Mouse (Mus musculus) CH12.LX (cell line): ENCODE results near the gene Gpx1. TPM values are rescaled to one million over a fixed set of nuclear protein-coding genes. Genes with fewer than 3 reads are reported as not detected.

Source experiments
- DNase-seq: peaks from one replicate; pipeline ENCODE4 v3.0.0-alpha.2; 2013; ENCODE audit errors: extremely low read depth
- H3K27ac ChIP-seq: 2 replicates; pipeline ENCODE4 v1.5.1; 2012; ENCODE audit warnings: low read depth, mild to moderate bottlenecking, control low read depth, moderate library complexity; ENCODE audit not compliant: insufficient read depth
- H3K27me3 ChIP-seq: replicated peaks from 2 replicates; pipeline ENCODE3; 2012; ENCODE audit warnings: inconsistent platforms
- H3K36me3 ChIP-seq, 2 experiments: replicated peaks in 1 of 2; 2 replicates each; pipeline versions ENCODE3 to v1.6.1; 2012; ENCODE audit warnings: inconsistent platforms in 1 of 2, low read length in 1 of 2, mild to moderate bottlenecking in 1 of 2, mixed read lengths in 1 of 2, moderate library complexity in 1 of 2; ENCODE audit not compliant: control insufficient read depth in 1 of 2, insufficient read depth in 1 of 2
- H3K4me1 ChIP-seq, 2 experiments: 2 replicates each; pipeline ENCODE4 v1.6.1; 2012; ENCODE audit warnings: inconsistent platforms in 1 of 2, moderate library complexity in 1 of 2; ENCODE audit not compliant: insufficient read depth in 2 of 2, control insufficient read depth in 1 of 2
- H3K4me2 ChIP-seq: 2 replicates; pipeline ENCODE4 v1.6.1; 2012; ENCODE audit warnings: low read depth, mild to moderate bottlenecking, control low read depth; ENCODE audit not compliant: poor library complexity, insufficient read depth, severe bottlenecking
- H3K4me3 ChIP-seq, 3 experiments: fragments of 150-350 bp in 1 of 3; sonication (generic) in 1 of 3; replicated peaks in 1 of 3; 2 replicates each; pipeline versions ENCODE3 to v1.5.1; 2011 to 2012; ENCODE audit warnings: low read depth in 2 of 3, low read length in 2 of 3, mild to moderate bottlenecking in 2 of 3, moderate library complexity in 2 of 3, control low read depth in 1 of 3, improper control_type of control experiment in 1 of 3, inconsistent platforms in 1 of 3, mixed read lengths in 1 of 3; ENCODE audit not compliant: poor library complexity in 1 of 3
- H3K79me2 ChIP-seq: replicated peaks from 2 replicates; pipeline ENCODE4 v1.6.1; 2012; ENCODE audit warnings: mild to moderate bottlenecking, moderate library complexity; ENCODE audit not compliant: control insufficient read depth, poor library complexity, insufficient read depth, severe bottlenecking; ENCODE audit errors: extremely low read depth
- H3K9ac ChIP-seq: 2 replicates; pipeline ENCODE4 v1.6.1; 2012; ENCODE audit warnings: low read depth, mild to moderate bottlenecking, control low read depth, moderate library complexity; ENCODE audit not compliant: insufficient read depth
- H3K9me3 ChIP-seq: replicated peaks from 2 replicates; pipeline ENCODE3; 2012; ENCODE audit warnings: low read length, inconsistent platforms, mixed read lengths
- BHLHE40 ChIP-seq: IDR thresholded peaks from 2 replicates; pipeline ENCODE4 v1.6.1; 2011; ENCODE audit warnings: mild to moderate bottlenecking, low read depth, low read length, improper control_type of control experiment
- CHD1 ChIP-seq: IDR thresholded peaks from 2 replicates; pipeline ENCODE4 v1.6.1; 2012; ENCODE audit warnings: low read depth, low read length, improper control_type of control experiment, inconsistent platforms
- CHD2 ChIP-seq: IDR thresholded peaks from 2 replicates; pipeline ENCODE4 v1.6.1; 2011; ENCODE audit warnings: low read length, improper control_type of control experiment
- CTCF ChIP-seq, 2 experiments: IDR thresholded peaks in 1 of 2; conservative IDR thresholded peaks in 1 of 2; 2 replicates each; pipeline ENCODE4 v1.5.1; 2011 to 2012; ENCODE audit warnings: low read depth in 2 of 2, low read length in 2 of 2, improper control_type of control experiment in 1 of 2, inconsistent platforms in 1 of 2, mild to moderate bottlenecking in 1 of 2, moderate library complexity in 1 of 2
- E2F4 ChIP-seq: IDR thresholded peaks from 2 replicates; pipeline ENCODE4 v1.6.1; 2011; ENCODE audit warnings: low read depth, low read length, improper control_type of control experiment; ENCODE audit not compliant: insufficient replicate concordance
- ELF1 ChIP-seq: IDR thresholded peaks from 2 replicates; pipeline ENCODE4 v1.6.1; 2014; ENCODE audit warnings: low read depth, mild to moderate bottlenecking, inconsistent platforms, low read length, improper control_type of control experiment
- EP300 ChIP-seq: IDR thresholded peaks from 2 replicates; pipeline ENCODE4 v1.6.1; 2011; ENCODE audit warnings: low read length, improper control_type of control experiment
- ETS1 ChIP-seq: conservative IDR thresholded peaks from 2 replicates; pipeline ENCODE4 v1.6.1; 2012; ENCODE audit warnings: low read depth, mild to moderate bottlenecking, inconsistent platforms, low read length, improper control_type of control experiment, moderate library complexity
- GABPA ChIP-seq: IDR thresholded peaks from 2 replicates; pipeline ENCODE4 v1.6.1; 2012; ENCODE audit warnings: low read depth, low read length, improper control_type of control experiment, inconsistent platforms; ENCODE audit not compliant: insufficient replicate concordance
- HCFC1 ChIP-seq: IDR thresholded peaks from 2 replicates; pipeline ENCODE4 v1.6.1; 2012; ENCODE audit warnings: low read depth, mild to moderate bottlenecking, inconsistent platforms, low read length, improper control_type of control experiment
- IRF4 ChIP-seq: IDR thresholded peaks from 2 replicates; pipeline ENCODE4 v1.6.1; 2014; ENCODE audit warnings: low read depth, mild to moderate bottlenecking, inconsistent platforms, low read length, improper control_type of control experiment
- JUN ChIP-seq: IDR thresholded peaks from 2 replicates; pipeline ENCODE4 v1.6.1; 2011; ENCODE audit warnings: low read depth, mild to moderate bottlenecking, low read length, improper control_type of control experiment, moderate library complexity; ENCODE audit not compliant: insufficient read depth
- JUND ChIP-seq: conservative IDR thresholded peaks from 2 replicates; pipeline ENCODE4 v1.6.1; 2011; ENCODE audit warnings: low read depth, low read length, improper control_type of control experiment
- KAT2A ChIP-seq: IDR thresholded peaks from 2 replicates; pipeline ENCODE4 v1.6.1; 2012; ENCODE audit warnings: low read length, improper control_type of control experiment, inconsistent platforms; ENCODE audit not compliant: insufficient replicate concordance
- MAFK ChIP-seq: IDR thresholded peaks from 2 replicates; pipeline ENCODE4 v1.6.1; 2011; ENCODE audit warnings: low read length, improper control_type of control experiment; ENCODE audit not compliant: insufficient replicate concordance
- MAX ChIP-seq: IDR thresholded peaks from 2 replicates; pipeline ENCODE4 v1.6.1; 2011; ENCODE audit warnings: low read length, improper control_type of control experiment
- MAZ ChIP-seq: IDR thresholded peaks from 2 replicates; pipeline ENCODE4 v1.6.1; 2012; ENCODE audit warnings: low read depth, mild to moderate bottlenecking, inconsistent platforms, low read length, improper control_type of control experiment, moderate library complexity
- MEF2A ChIP-seq: IDR thresholded peaks from 2 replicates; pipeline ENCODE4 v1.6.1; 2014; ENCODE audit warnings: low read depth, mild to moderate bottlenecking, inconsistent platforms, low read length, improper control_type of control experiment, borderline replicate concordance
- MXI1 ChIP-seq: IDR thresholded peaks from 2 replicates; pipeline ENCODE4 v1.6.1; 2011; ENCODE audit warnings: mild to moderate bottlenecking, low read depth, low read length, improper control_type of control experiment
- MYC ChIP-seq: IDR thresholded peaks from 2 replicates; pipeline ENCODE4 v1.6.1; 2011; ENCODE audit warnings: low read depth, mild to moderate bottlenecking, improper control_type of control experiment, low read length
- NELFE ChIP-seq: IDR thresholded peaks from 2 replicates; pipeline ENCODE4 v1.6.1; 2011; ENCODE audit warnings: low read depth, low read length, improper control_type of control experiment
- NRF1 ChIP-seq: IDR thresholded peaks from 2 replicates; pipeline ENCODE4 v1.6.1; 2014; ENCODE audit warnings: low read depth, mild to moderate bottlenecking, inconsistent platforms, low read length, improper control_type of control experiment, moderate library complexity
- PAX5 ChIP-seq: IDR thresholded peaks from 2 replicates; pipeline ENCODE4 v1.6.1; 2012; ENCODE audit warnings: low read length, inconsistent platforms, mixed read lengths
- POLR2A ChIP-seq: IDR thresholded peaks from 2 replicates; pipeline ENCODE4 v1.6.1; 2011; ENCODE audit warnings: low read depth, mild to moderate bottlenecking, improper control_type of control experiment, low read length
- POLR2AphosphoS2 ChIP-seq: IDR thresholded peaks from 2 replicates; pipeline ENCODE4 v1.6.1; 2011; ENCODE audit warnings: low read depth, low read length, improper control_type of control experiment
- RAD21 ChIP-seq: IDR thresholded peaks from 2 replicates; pipeline ENCODE4 v1.6.1; 2011; ENCODE audit warnings: low read depth, mild to moderate bottlenecking, low read length, improper control_type of control experiment, moderate library complexity
- RCOR1 ChIP-seq: conservative IDR thresholded peaks from 2 replicates; pipeline ENCODE4 v1.6.1; 2012; ENCODE audit warnings: low read depth, mild to moderate bottlenecking, inconsistent platforms, low read length, improper control_type of control experiment
- SIN3A ChIP-seq: IDR thresholded peaks from 2 replicates; pipeline ENCODE4 v1.6.1; 2012; ENCODE audit warnings: low read length, improper control_type of control experiment, inconsistent platforms
- SMC3 ChIP-seq: IDR thresholded peaks from 2 replicates; pipeline ENCODE4 v1.6.1; 2011; ENCODE audit warnings: low read depth, low read length, improper control_type of control experiment
- TBP ChIP-seq: conservative IDR thresholded peaks from 2 replicates; pipeline ENCODE4 v1.6.1; 2011; ENCODE audit warnings: low read depth, low read length, improper control_type of control experiment
- TCF12 ChIP-seq: IDR thresholded peaks from 2 replicates; pipeline ENCODE4 v1.6.1; 2014; ENCODE audit warnings: low read depth, mild to moderate bottlenecking, inconsistent platforms, low read length, improper control_type of control experiment
- UBTF ChIP-seq: IDR thresholded peaks from 2 replicates; pipeline ENCODE4 v1.6.1; 2012; ENCODE audit warnings: low read depth, mild to moderate bottlenecking, inconsistent platforms, low read length, improper control_type of control experiment, moderate library complexity
- USF1 ChIP-seq: IDR thresholded peaks from 2 replicates; pipeline ENCODE4 v1.6.1; 2014; ENCODE audit warnings: low read depth, mild to moderate bottlenecking, inconsistent platforms, low read length, improper control_type of control experiment
- USF2 ChIP-seq: conservative IDR thresholded peaks from 2 replicates; pipeline ENCODE4 v1.6.1; 2011; ENCODE audit warnings: low read depth, low read length, improper control_type of control experiment
- ZC3H11A ChIP-seq: IDR thresholded peaks from 2 replicates; pipeline ENCODE4 v1.6.1; 2012; ENCODE audit warnings: low read depth, mild to moderate bottlenecking, inconsistent platforms, low read length, improper control_type of control experiment
- ZKSCAN1 ChIP-seq: IDR thresholded peaks from 2 replicates; pipeline ENCODE4 v1.6.1; 2012; ENCODE audit warnings: low read depth, inconsistent platforms, low read length, improper control_type of control experiment, borderline replicate concordance
- ZMIZ1 ChIP-seq: IDR thresholded peaks from 2 replicates; pipeline ENCODE4 v1.6.1; 2012; ENCODE audit warnings: low read depth, mild to moderate bottlenecking, inconsistent platforms, low read length, improper control_type of control experiment
- ZNF384 ChIP-seq: IDR thresholded peaks from 2 replicates; pipeline ENCODE4 v1.6.1; 2012; ENCODE audit warnings: low read depth, low read length, improper control_type of control experiment, inconsistent platforms
- dilution Hi-C: fragments of 300-500 bp; cut with MboI; formaldehyde crosslinking; loops from 2 replicates; pipeline ENCODE4 v1.14.3; 2020; ENCODE audit warnings: low sequenced_read_pairs; ENCODE audit not compliant: extremely low pct_unique_long_range_greater_than_20kb, extremely low pct_ligation_motif_present
- in situ Hi-C: fragments of 300-500 bp; cut with MboI; formaldehyde crosslinking; loops from 3 replicates; pipeline ENCODE4 v1.14.3; 2019; ENCODE audit warnings: low sequenced_read_pairs, low pct_ligation_motif_present, low pct_unique_long_range_greater_than_20kb, mixed read lengths
- polyA plus RNA-seq: library from polyadenylated mRNA; unstranded; fragments of >175 nt; gene quantifications from 2 replicates; pipeline ENCODE4 v1.2.1, GENCODE M21; 2012; ENCODE audit warnings: low read depth; ENCODE audit not compliant: insufficient read length
- total RNA-seq, 2 experiments: library from RNA; depleted of rRNA; stranded (reverse); fragments of 300-350 nt in 1 of 2; fragments of >200 nt in 1 of 2; gene quantifications; 2 replicates each; pipeline ENCODE4 v1.2.3; 2012 to 2014

The Gpx1 gene
- total RNA-seq (2012; rRNA removed) (506 and 595 TPM in 2 replicates), total RNA-seq (2014; rRNA removed) (750 and 883 TPM in 2 replicates), polyA plus RNA-seq (694 and 813 TPM in 2 replicates)

GRCm38 (mm10) chr9:108338886-108339781 lies at the start of gene Gpx1:
Gene Gpx1 (plus strand): TSS chr9:108338903.
- DNase-seq = peak; percentile 97
- TF ChIP-seq TBP (peak; percentile 97), JUND (no peak), MAZ (no peak), RAD21 (no peak), ELF1 (peak; percentile 91), HCFC1 (peak; percentile 78), SIN3A (peak; percentile 93), SMC3 (no peak), RCOR1 (0 out of 2 replicates have a peak, but pooled peaks have one; percentile 14), MAFK (no peak), ZKSCAN1 (no peak), UBTF (peak; percentile 86), MAX (peak; percentile 97), KAT2A (0 out of 2 replicates have a peak, but pooled peaks have one; percentile 45), CHD1 (no peak), JUN (no peak), MEF2A (peak; percentile 55; the same call in 1 of the 2 replicates), MYC (0 out of 2 replicates have a peak, but pooled peaks have one; percentile 71), ZMIZ1 (peak; percentile 99), POLR2AphosphoS2 (peak; percentile 98), ZC3H11A (no peak), CTCF (conservative IDR thresholded peaks at IDR 0.05 in 1 of 2, IDR thresholded peaks at IDR 0.05 in 1 of 2; ENCODE audit: low read depth in 2 of 2, low read length in 2 of 2) (no peak), NRF1 (peak; percentile 39; the same call in 1 of the 2 replicates), BHLHE40 (peak; percentile 87), ETS1 (no peak), MXI1 (peak; percentile 95), EP300 (no peak; the same call in 1 of the 2 replicates), USF2 (peak; percentile 92), IRF4 (no peak; the same call in none of the 2 replicates), NELFE (peak; percentile 98), E2F4 (no peak), USF1 (peak; percentile 94), PAX5 (no peak), ZNF384 (no peak), CHD2 (peak; percentile 89), GABPA (no peak), TCF12 (peak; percentile 90), POLR2A (peak; percentile 100)
- H3K9ac ChIP-seq = peak within 1 kb of the TSS; percentile 81
- no peaks in the 10 kb centered on the region for H3K27me3 ChIP-seq
- H3K9me3 ChIP-seq = no peaks in the 10 kb centered on the region
- dilution Hi-C loops = no loop called here
- H3K79me2 ChIP-seq = peaks cover 10% of the 10 kb centered on the region
- H3K36me3 ChIP-seq = peaks cover 17 to 39% of the 10 kb centered on the region in 2 experiments
- in situ Hi-C loops = no loop called here
- peak within 1 kb of the TSS; percentile 81 for H3K27ac ChIP-seq
- peak within 1 kb of the TSS; percentile 87 to 91 (median 89) for H3K4me3 ChIP-seq
- peaks cover 14 to 38% of the 10 kb centered on the region in 2 experiments for H3K4me1 ChIP-seq
- peak within 1 kb of the TSS; percentile 75 for H3K4me2 ChIP-seq
